Mouse (Mus musculus) embryonic fibroblast, embryonic 13.5 days (primary cell): ENCODE data around the gene Elane.

Experiments used
- CTCF ChIP-seq: IDR thresholded peaks from 2 replicates; pipeline ENCODE4 v1.5.1; 2011; ENCODE audit warnings: mild to moderate bottlenecking, control low read depth, low read length, moderate library complexity, borderline replicate concordance; ENCODE audit not compliant: insufficient read depth
- POLR2A ChIP-seq: IDR thresholded peaks from 2 replicates; pipeline ENCODE4 v1.6.1; 2011; ENCODE audit warnings: low read depth, mild to moderate bottlenecking, control low read depth, low read length, moderate library complexity

DNA sequence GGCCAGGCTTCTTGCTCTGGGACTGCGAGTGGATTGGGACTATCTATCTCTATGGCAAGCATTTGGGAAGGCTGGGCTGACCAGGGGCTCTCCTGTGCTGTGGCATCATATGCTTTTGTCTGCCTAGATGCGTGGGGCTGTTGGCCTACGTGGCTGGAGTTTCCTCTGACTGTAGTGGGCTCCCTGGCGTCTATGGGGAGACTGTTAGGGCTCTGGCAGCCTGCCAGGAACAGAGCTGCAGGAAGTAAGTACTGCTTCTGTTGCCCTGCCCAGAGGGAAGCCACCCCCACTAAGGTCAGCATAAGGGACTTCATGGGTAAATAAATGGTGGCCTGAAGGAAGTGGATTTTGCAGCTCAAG, 28.6 kb upstream of the Elane start:
- no peak for TF ChIP-seq CTCF
- TF ChIP-seq POLR2A: no peak
